Mouse (Mus musculus) G1E (cell line): Measurements from ENCODE around the gene Tlk1. TPM values are rescaled to one million over a fixed set of nuclear protein-coding genes. Genes with fewer than 3 reads are reported as not detected.

Experiments
- ATAC-seq: 2 replicates; pipeline ENCODE4 v1.8.0; 2016; ENCODE audit warnings: mild to moderate bottlenecking; ENCODE audit not compliant: insufficient number of reproducible peaks, poor library complexity, low FRiP score, severe bottlenecking; ENCODE audit errors: extremely low read depth
- DNase-seq: peaks from one replicate; pipeline ENCODE4 v3.0.0; 2012; ENCODE audit warnings: low spot score
- H3K27me3 ChIP-seq: 2 replicates; pipeline ENCODE4 v1.6.1; 2012; ENCODE audit warnings: mild to moderate bottlenecking, low read length, inconsistent platforms; ENCODE audit not compliant: insufficient read depth
- H3K36me3 ChIP-seq: replicated peaks from 2 replicates; pipeline ENCODE3; 2012; ENCODE audit warnings: mild to moderate bottlenecking, inconsistent platforms
- H3K4me1 ChIP-seq: 2 replicates; pipeline ENCODE4 v1.6.1; 2012; ENCODE audit warnings: low read depth, low read length, inconsistent platforms, mixed read lengths; ENCODE audit not compliant: insufficient read depth
- H3K4me3 ChIP-seq: 2 replicates; pipeline ENCODE4 v1.5.1; 2012; ENCODE audit warnings: low read depth, mild to moderate bottlenecking, inconsistent platforms, low read length, moderate library complexity, mixed read lengths
- H3K9me3 ChIP-seq: replicated peaks from 2 replicates; pipeline ENCODE4 v1.6.1; 2012; ENCODE audit warnings: inconsistent platforms
- CTCF ChIP-seq: IDR thresholded peaks from 2 replicates; pipeline ENCODE4 v1.5.1; 2012; ENCODE audit warnings: low read depth, low read length, inconsistent platforms, mixed read lengths
- GATA1 ChIP-seq: IDR thresholded peaks from 2 replicates; pipeline ENCODE4 v1.6.1; 2012; ENCODE audit warnings: borderline replicate concordance, low read length, inconsistent platforms, mixed read lengths
- GATA2 ChIP-seq: IDR thresholded peaks from 2 replicates; pipeline ENCODE4 v1.6.1; 2012; ENCODE audit warnings: low read depth, low read length, inconsistent platforms, borderline replicate concordance
- POLR2AphosphoS5 ChIP-seq: IDR thresholded peaks from 2 replicates; pipeline ENCODE4 v1.6.1; 2012; ENCODE audit warnings: low read depth, low read length, inconsistent platforms; ENCODE audit not compliant: insufficient replicate concordance
- TAL1 ChIP-seq: conservative IDR thresholded peaks from 2 replicates; pipeline ENCODE4 v1.6.1; 2012; ENCODE audit warnings: low read depth, low read length, inconsistent platforms, mixed read lengths
- polyA plus RNA-seq: library from polyadenylated mRNA; stranded (reverse); fragments of >175 nt; gene quantifications from 2 replicates; pipeline ENCODE4 v1.2.3, GENCODE M21; 2012
- total RNA-seq, 2 experiments: library from RNA; stranded (forward) in 1 of 2; stranded (reverse) in 1 of 2; fragments of 200-1000 nt in 1 of 2; fragments of >200 nt in 1 of 2; fragmentation: Nextera tagmentation in 1 of 2; gene quantifications; 2 replicates each; pipeline ENCODE4 v1.2.3; 2014 to 2017

Gene Tlk1
- total and polyA plus RNA-seq, 3 experiments, result 29.3 to 132 (median 96.2) TPM

DNA sequence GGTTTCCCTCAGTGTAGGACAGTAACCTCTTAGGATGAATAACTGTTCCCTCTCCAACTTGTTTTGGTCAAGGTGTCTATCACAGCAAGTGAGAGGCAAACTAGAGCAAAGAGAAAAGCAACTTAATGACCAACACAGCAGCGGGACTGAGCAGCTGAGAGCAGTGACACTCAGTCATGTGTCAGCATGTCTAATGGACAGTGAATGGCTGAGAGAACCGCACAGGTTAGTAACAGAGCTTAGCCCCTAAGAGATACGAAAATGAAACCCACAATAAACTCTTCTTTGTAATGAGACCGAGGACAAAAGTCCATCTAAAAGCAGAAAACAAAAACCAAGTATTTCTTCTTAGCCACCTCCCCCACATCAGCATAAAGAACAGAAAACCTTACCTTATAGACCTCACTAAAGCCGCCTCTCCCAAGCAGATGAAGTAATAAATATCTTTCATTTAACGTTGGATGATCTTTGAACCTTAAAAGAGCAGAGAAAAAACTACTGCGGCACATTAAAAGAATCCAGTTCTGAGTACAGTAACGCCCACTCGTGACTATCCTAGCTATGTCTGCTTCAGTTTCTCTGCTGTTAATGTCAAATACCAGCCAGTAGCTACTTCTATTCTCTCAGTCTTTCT lies 101.8 kb downstream of the Tlk1 start:
- no peaks in the 10 kb centered on the region for H3K4me1 ChIP-seq
- no peak for DNase-seq
- peaks cover 80% of the 10 kb centered on the region for H3K36me3 ChIP-seq
- no peaks in the 10 kb centered on the region for H3K9me3 ChIP-seq
- no peak overlapping the region for H3K4me3 ChIP-seq
- no peak for TF ChIP-seq POLR2AphosphoS5
- no peak for TF ChIP-seq GATA2
- TF ChIP-seq TAL1, result no peak
- no peak for TF ChIP-seq CTCF
- no peak for TF ChIP-seq GATA1
- no peaks in the 10 kb centered on the region for H3K27me3 ChIP-seq
- no peak for ATAC-seq

DNA sequence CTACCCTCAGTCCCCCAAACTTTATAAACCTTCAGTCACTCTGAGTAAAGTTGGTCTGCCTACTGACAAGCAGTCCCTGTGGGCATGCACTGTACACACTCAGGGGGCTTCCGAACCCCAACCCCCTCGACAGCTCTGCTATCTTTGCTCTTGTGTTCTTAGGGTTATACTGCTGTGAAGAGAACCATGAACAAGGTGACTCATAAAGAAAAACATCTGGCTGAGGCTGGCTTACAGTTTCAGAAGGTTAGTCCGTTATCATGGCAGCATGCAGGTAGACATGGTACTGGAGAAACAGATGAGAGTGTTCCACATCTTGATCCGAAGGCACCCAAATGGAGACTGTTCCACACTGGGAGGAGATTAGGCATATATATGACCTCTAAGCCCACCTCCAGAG lies 114.7 kb downstream of the Tlk1 start:
- Histone ChIP-seq H3K4me3 (no peak overlapping the region), H3K9me3 (no peaks in the 10 kb centered on the region), H3K4me1 (peaks cover 18% of the 10 kb centered on the region), H3K36me3 (peaks cover 72% of the 10 kb centered on the region), H3K27me3 (no peaks in the 10 kb centered on the region)
- ATAC-seq (no peak), DNase-seq (no peak)
- TF ChIP-seq GATA2 (no peak), CTCF (no peak)

DNA sequence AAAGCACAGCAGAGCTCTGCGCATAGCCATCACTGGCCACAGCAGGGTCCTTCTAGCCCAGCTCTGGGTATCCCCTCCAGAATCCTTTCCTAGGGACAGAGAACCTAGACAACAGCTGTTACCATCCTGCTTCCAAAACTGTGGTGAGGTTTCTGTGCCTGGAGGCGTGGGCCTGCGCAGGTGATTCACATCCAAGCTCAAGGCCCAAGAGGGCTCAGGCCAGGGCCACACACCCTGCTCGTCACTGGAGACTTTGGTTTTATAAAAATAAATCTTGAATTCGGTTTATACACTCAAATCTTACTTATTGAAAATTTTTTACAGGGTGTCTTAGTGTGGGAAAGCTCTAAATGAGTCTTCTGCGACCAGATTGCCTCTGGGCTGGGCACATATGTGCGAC lies 115.3 kb downstream of the Tlk1 start:
- H3K36me3 ChIP-seq, result peaks cover 68% of the 10 kb centered on the region
- no peak for DNase-seq

DNA sequence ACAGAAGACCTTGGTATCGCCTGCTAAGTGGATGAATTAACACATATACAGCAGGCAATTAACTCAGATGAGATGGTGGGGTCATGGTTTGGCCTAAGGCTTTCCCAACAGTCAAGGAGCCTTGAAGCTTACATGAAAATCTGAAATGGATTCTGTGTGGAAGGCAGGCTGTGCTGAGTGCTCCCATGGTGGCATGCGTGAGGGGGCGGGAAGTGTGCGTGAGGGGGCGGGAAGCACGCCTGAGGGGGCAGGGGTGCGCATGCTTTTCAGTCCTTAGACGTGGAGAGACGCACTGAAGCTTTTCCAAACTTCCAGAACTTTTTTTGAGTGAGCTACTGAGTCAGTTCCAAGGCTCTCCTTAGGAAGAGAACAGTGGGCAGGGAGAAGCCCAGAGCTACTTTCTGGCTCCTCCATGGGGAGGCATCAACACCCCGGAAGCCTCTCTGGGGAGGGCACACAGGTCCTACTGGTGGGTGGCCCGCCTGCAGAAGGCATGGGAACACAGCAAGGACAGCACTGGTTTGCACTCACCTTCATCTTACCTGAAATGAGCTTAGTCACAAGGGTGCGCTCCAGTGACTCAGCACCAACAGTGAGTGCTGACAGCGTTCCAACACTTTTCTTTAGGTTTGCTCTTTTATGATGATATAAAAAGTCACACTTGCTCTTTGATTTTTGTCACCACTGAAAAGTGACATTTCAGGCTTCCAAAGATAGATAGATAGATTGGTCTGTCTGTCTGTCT lies 116.4 kb downstream of the Tlk1 start:
- no peak for ATAC-seq
- DNase-seq, result no peak
- TF ChIP-seq TAL1 (no peak), GATA2 (no peak), GATA1 (no peak)
- Histone ChIP-seq H3K27me3 (no peaks in the 10 kb centered on the region), H3K4me1 (peaks cover 26% of the 10 kb centered on the region), H3K9me3 (no peaks in the 10 kb centered on the region), H3K4me3 (no peak overlapping the region), H3K36me3 (peaks cover 66% of the 10 kb centered on the region)

More for the DNA sequence above, 115.3 kb downstream of the Tlk1 start:
- H3K27me3 ChIP-seq, result no peaks in the 10 kb centered on the region
- peaks cover 18% of the 10 kb centered on the region for H3K4me1 ChIP-seq
- no peaks in the 10 kb centered on the region for H3K9me3 ChIP-seq
- TF ChIP-seq POLR2AphosphoS5 (no peak), GATA2 (no peak), GATA1 (no peak), TAL1 (no peak), CTCF (no peak)
- H3K4me3 ChIP-seq, result no peak overlapping the region
- ATAC-seq, result no peak

DNA sequence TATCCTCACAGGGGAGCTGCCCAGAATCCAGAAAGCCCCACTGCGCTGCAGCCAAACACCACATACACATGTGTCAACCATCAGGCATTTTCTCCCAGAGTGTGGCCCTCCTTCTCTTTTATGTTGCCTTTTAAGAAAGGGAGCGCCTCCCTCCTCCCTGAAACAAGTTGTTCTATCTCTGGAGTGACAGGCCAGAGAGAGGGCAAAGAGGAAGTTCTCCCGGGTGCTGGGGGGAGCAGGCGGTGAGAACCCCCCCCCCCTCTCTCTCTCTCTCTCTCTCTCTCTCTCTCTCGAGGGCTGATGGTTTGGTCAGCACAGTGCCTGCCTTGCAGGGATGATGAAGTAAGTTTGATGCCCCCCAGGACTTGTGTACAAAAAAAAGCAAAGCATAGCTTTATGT lies 123.1 kb downstream of the Tlk1 start:
- Histone ChIP-seq H3K4me1 (peaks cover 18% of the 10 kb centered on the region), H3K36me3 (peaks cover 17% of the 10 kb centered on the region), H3K4me3 (no peak overlapping the region), H3K27me3 (no peaks in the 10 kb centered on the region), H3K9me3 (no peaks in the 10 kb centered on the region)
- peak; percentile 37 for DNase-seq
- peak; percentile 40; the same call in 1 of the 2 replicates for ATAC-seq
- TF ChIP-seq CTCF, result no peak

DNA sequence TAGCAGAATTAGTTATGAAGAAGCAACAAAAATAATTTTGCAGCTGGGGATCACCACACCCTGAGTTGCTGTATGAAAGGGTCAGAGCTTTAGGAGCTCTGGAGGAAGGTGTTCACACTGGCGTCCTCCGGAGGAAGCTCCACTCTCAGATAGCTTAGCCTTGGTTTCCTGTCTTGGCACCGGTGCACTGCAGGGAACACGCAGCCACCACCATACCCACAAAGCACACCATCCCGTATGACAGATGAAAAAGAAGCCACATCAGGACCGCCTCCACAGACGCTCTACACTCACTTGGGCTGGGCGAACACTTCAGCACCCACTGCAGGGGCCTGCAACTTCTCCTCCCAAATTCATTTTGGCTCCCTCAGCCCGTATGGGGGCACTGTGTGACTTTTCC lies 124.0 kb downstream of the Tlk1 start:
- Histone ChIP-seq H3K36me3 (peaks cover 14% of the 10 kb centered on the region), H3K27me3 (no peaks in the 10 kb centered on the region), H3K4me1 (peaks cover 18% of the 10 kb centered on the region), H3K4me3 (no peak overlapping the region), H3K9me3 (no peaks in the 10 kb centered on the region)
- ATAC-seq (no peak), DNase-seq (no peak)
- TF ChIP-seq CTCF (no peak), GATA1 (no peak), GATA2 (no peak), TAL1 (no peak), POLR2AphosphoS5 (no peak)

DNA sequence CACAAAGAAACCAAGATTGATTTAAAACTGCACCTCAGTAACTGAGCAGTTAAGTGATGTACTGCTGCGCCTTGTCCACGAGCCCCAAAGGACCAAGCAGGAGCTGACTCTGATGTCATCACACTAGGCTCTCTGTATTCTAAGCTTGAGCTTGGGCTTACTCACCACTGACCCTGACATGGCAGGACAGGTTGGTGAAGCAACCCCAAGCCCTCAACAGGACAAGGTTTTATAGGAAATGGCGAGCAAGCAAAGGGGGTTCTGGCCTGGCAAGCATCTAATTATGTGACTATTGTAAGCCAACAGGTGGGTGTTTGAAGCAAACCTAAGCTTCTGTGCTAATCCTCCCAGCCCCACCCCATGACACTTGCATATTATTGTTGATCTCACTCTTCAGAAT lies 124.7 kb downstream of the Tlk1 start:
- H3K4me3 ChIP-seq, result no peak overlapping the region
- DNase-seq (no peak), ATAC-seq (no peak)
- H3K36me3 ChIP-seq, result peaks cover 15% of the 10 kb centered on the region
- H3K27me3 ChIP-seq, result no peaks in the 10 kb centered on the region
- H3K9me3 ChIP-seq, result no peaks in the 10 kb centered on the region
- TF ChIP-seq TAL1 (no peak), GATA1 (no peak), CTCF (no peak), GATA2 (no peak), POLR2AphosphoS5 (no peak)
- peaks cover 18% of the 10 kb centered on the region for H3K4me1 ChIP-seq
